Mouse (Mus musculus): ENCODE data around the gene Mapkapk2.

DNA sequence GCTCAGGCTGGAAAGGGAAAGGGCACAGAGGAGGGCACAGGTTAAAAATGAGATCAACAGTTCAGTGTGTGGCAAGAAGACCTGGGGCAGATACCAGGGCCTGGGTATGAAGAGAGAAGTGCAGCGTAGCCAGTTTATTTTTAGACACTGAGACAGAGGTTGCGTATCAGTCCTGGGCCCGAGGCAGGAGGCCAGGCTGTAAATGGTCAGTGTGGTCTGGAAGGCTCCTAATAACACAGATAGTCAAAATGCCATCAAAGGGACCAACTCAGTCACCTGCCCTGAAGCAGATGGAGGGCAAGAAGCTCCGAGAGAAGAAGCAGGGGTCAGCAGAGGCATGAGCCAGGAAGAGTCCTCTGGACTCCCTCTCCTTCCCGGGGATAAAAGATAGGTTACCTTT lies 7.4 kb downstream of the Mapkapk2 start:
- TF ChIP-seq GATA1 (IDR thresholded peaks at IDR 0.05; ENCODE audit: low read length) (no peak), TAL1 (IDR thresholded peaks at IDR 0.05; ENCODE audit: low read length) (no peak)
